ENCODE assay signal across 8 mouse cellular contexts in genomic region chr19:10102054-10102700, GRCm38 (mm10). TPM values are rescaled to one million over a fixed set of nuclear protein-coding genes. Genes with fewer than 3 reads are reported as not detected.
DNase-seq lines count a peak whose midpoint lies in the region; ATAC-seq and TF ChIP-seq lines count a peak whose summit lies in the region.

No protein-coding gene starts in this region.

- peak overlapping the region; percentile 62 for H3K4me3 ChIP-seq in lung, adult 2 months (replicated peaks; ENCODE audit: extremely low read depth, low read depth, low read length)
- peak overlapping the region; percentile 65 for H3K4me3 ChIP-seq in heart, postnatal 0 days (ENCODE audit: low read depth, low read length)
- H3K4me3 ChIP-seq in lung, postnatal 0 days (ENCODE audit: low read depth, low read length), result peak overlapping the region; percentile 59

- DNase-seq in lung, adult 2 months, result peak; percentile 13
- DNase-seq in lung, postnatal 25 days (ENCODE audit: low spot score), result no peak
- DNase-seq in c-Kit-positive CD71-positive TER-119-positive erythroid progenitor cells, embryonic 14.5 days (ENCODE audit: low spot score), result peak; percentile 37
- DNase-seq in heart, postnatal 0 days (ENCODE audit: low spot score), result no peak
- no peak for DNase-seq in lung, postnatal 0 days (ENCODE audit: low spot score)
- DNase-seq in thymus, postnatal 4 days, result peak; percentile 70
- no peak for DNase-seq in MN1 (ENCODE audit: low spot score)
- DNase-seq in adrenal gland, adult 2 months, result no peak

- 0 out of 2 replicates have a peak overlapping the region, but pooled peaks have one; percentile 9 for H3K27ac ChIP-seq in heart, postnatal 0 days (ENCODE audit: low read depth)
- no peak overlapping the region for H3K27ac ChIP-seq in lung, postnatal 0 days (ENCODE audit: low read length)

- H3K36me3 ChIP-seq in heart, postnatal 0 days (replicated peaks; ENCODE audit: control insufficient read depth, insufficient read depth, low read length), result no peaks in the 10 kb centered on the region
- H3K36me3 ChIP-seq in lung, postnatal 0 days (ENCODE audit: insufficient read depth, low read length), result no peaks in the 10 kb centered on the region

- no peaks in the 10 kb centered on the region for H3K9me3 ChIP-seq in heart, postnatal 0 days (replicated peaks; ENCODE audit: control insufficient read depth, low read length)
- no peaks in the 10 kb centered on the region for H3K9me3 ChIP-seq in lung, postnatal 0 days (ENCODE audit: low read length)

- no peaks in the 10 kb centered on the region for H3K4me1 ChIP-seq in lung, adult 2 months (ENCODE audit: control insufficient read depth, insufficient read depth, low read length)
- 0 out of 2 replicates have a peak, but pooled peaks cover 5% of the 10 kb centered on the region for H3K4me1 ChIP-seq in heart, postnatal 0 days (ENCODE audit: control insufficient read depth, insufficient read depth)
- H3K4me1 ChIP-seq in lung, postnatal 0 days (ENCODE audit: insufficient read depth, low read depth, low read length), result no peaks in the 10 kb centered on the region

- no peak for TF ChIP-seq POLR2A in lung, adult 2 months (IDR thresholded peaks at IDR 0.05; ENCODE audit: borderline replicate concordance, extremely low read depth, low read depth, low read length)

- no peak for TF ChIP-seq CTCF in lung, adult 2 months (IDR thresholded peaks at IDR 0.05; ENCODE audit: insufficient read depth, low read length)
- no peak for TF ChIP-seq CTCF in heart, postnatal 0 days (IDR thresholded peaks at IDR 0.05; ENCODE audit: low read depth)
- peak; percentile 31; the same call in 1 of the 2 replicates for TF ChIP-seq CTCF in lung, postnatal 0 days (IDR thresholded peaks at IDR 0.05)

- peak overlapping the region; percentile 93 for H3K4me2 ChIP-seq in heart, postnatal 0 days (ENCODE audit: low read depth, low read length)
- peak overlapping the region; percentile 88 for H3K4me2 ChIP-seq in lung, postnatal 0 days (replicated peaks; ENCODE audit: low read depth, low read length)

- no peaks in the 10 kb centered on the region for H3K27me3 ChIP-seq in heart, postnatal 0 days (ENCODE audit: control insufficient read depth, insufficient read depth, low read length)
- H3K27me3 ChIP-seq in lung, postnatal 0 days (replicated peaks; ENCODE audit: insufficient read depth, low read length), result no peaks in the 10 kb centered on the region

- H3K9ac ChIP-seq in heart, postnatal 0 days (replicated peaks; ENCODE audit: low read depth, low read length), result peak overlapping the region; percentile 59
- no peak overlapping the region for H3K9ac ChIP-seq in lung, postnatal 0 days (replicated peaks; ENCODE audit: low read depth)

- 7% methylated on average over 22 of the region's 25 CpGs for WGBS in lung, adult 2 months
- WGBS in heart, postnatal 0 days, result 9% methylated on average over 21 of the region's 25 CpGs
- 10% methylated on average over 14 of the region's 25 CpGs for WGBS in lung, postnatal 0 days

- no peak for TF ChIP-seq EP300 in heart, postnatal 0 days (IDR thresholded peaks at IDR 0.05; ENCODE audit: low read depth)
- no peak for TF ChIP-seq EP300 in lung, postnatal 0 days (IDR thresholded peaks at IDR 0.05)

- 0 out of 2 replicates have a peak, but pooled peaks have one; percentile 6 for ATAC-seq in heart, postnatal 0 days (ENCODE audit: insufficient read depth, low read depth)
- peak; percentile 7 for ATAC-seq in lung, postnatal 0 days

RNA-seq across cellular contexts. Expression of gene Fads2, which starts 0.6 kb away (rescaled TPM):
- 62.3 and 87.2 TPM in 2 replicates for polyA plus RNA-seq in lung, adult 2 months (2012; rRNA removed)
- total RNA-seq in heart, postnatal 0 days (2014; rRNA removed; ENCODE audit: low replicate concordance), result 15.9 and 22.0 TPM in 2 replicates
- 11.4 and 13.1 TPM in 2 replicates for polyA plus RNA-seq in heart, postnatal 0 days (2015; fragmentation: Nextera tagmentation; extraction: Ambion mirVana)
- 35.0 and 36.8 TPM in 2 replicates for polyA plus RNA-seq in lung, postnatal 0 days (2015; fragmentation: Nextera tagmentation; extraction: Ambion mirVana)
- total RNA-seq in adrenal gland, adult 2 months (2021), result 1,000 to 10,000 TPM; 1,573 to 1,677 TPM
- 836 and 1,349 TPM in 2 replicates for polyA plus RNA-seq in adrenal gland, adult 2 months (2012; rRNA removed)

Comparison
In these comparisons a context has a peak if more than half of its experiments do, and no peak if none do; other contexts are left out.
1. DNase-seq: peak in lung, adult 2 months (single experiment), c-Kit-positive CD71-positive TER-119-positive erythroid progenitor cells, embryonic 14.5 days (single experiment) and thymus, postnatal 4 days (single experiment); none in lung, postnatal 25 days (single experiment), heart, postnatal 0 days (single experiment), lung, postnatal 0 days (single experiment), MN1 (single experiment) and adrenal gland, adult 2 months (single experiment).
2. Peak in every context shown above with its lines, with median percentiles within 50 percentile points of each other: H3K4me3 ChIP-seq.